Mouse (Mus musculus) liver, adult 2 months (tissue): ENCODE measurements around the gene Shisa5. TPM values are rescaled to one million over a fixed set of nuclear protein-coding genes. Genes with fewer than 3 reads are reported as not detected.
A peak's percentile ranks its signal among the peaks of the same experiment; 100 is the strongest.

Experiments used
- DNase-seq: peaks from one replicate; pipeline ENCODE4 v3.0.0-alpha.2; 2011; ENCODE audit warnings: low read depth, low spot score; ENCODE audit errors: extremely low read depth
- H3K27ac ChIP-seq: fragments of 200-500 bp; replicated peaks from 2 replicates; pipeline ENCODE4 v1.5.1; 2012; ENCODE audit warnings: low read depth, mild to moderate bottlenecking, control low read depth, inconsistent platforms, low read length; ENCODE audit not compliant: insufficient read depth
- H3K27me3 ChIP-seq: fragments of 200-500 bp; 2 replicates; pipeline ENCODE4 v1.6.1; 2012; ENCODE audit warnings: mild to moderate bottlenecking, moderate library complexity, low read length, inconsistent platforms; ENCODE audit not compliant: control insufficient read depth, insufficient read depth
- H3K36me3 ChIP-seq: fragments of 200-500 bp; 2 replicates; pipeline ENCODE4 v1.6.1; 2012; ENCODE audit warnings: low read length, inconsistent platforms; ENCODE audit not compliant: control insufficient read depth, insufficient read depth
- H3K4me1 ChIP-seq: fragments of 200-500 bp; 2 replicates; pipeline ENCODE4 v1.6.1; 2011; ENCODE audit warnings: low read length; ENCODE audit not compliant: control insufficient read depth, insufficient read depth
- H3K4me3 ChIP-seq: fragments of 200-500 bp; 2 replicates; pipeline ENCODE4 v1.5.1; 2011; ENCODE audit warnings: low read depth, mild to moderate bottlenecking, control low read depth, low read length, moderate library complexity; ENCODE audit not compliant: insufficient read depth
- H3K79me2 ChIP-seq: fragments of 200-500 bp; 2 replicates; pipeline ENCODE4 v1.6.1; 2012; ENCODE audit warnings: inconsistent platforms, mild to moderate bottlenecking, low read length, moderate library complexity; ENCODE audit not compliant: control insufficient read depth, insufficient read depth
- H3K9ac ChIP-seq: fragments of 200-500 bp; 2 replicates; pipeline ENCODE4 v1.6.1; 2012; ENCODE audit warnings: low read depth, mild to moderate bottlenecking, control low read depth, inconsistent platforms, low read length
- CTCF ChIP-seq: fragments of 200-500 bp; IDR thresholded peaks from 2 replicates; pipeline ENCODE4 v1.5.1; 2011; ENCODE audit warnings: low read depth, low read length, control low read depth
- POLR2A ChIP-seq: fragments of 200-500 bp; IDR thresholded peaks from 2 replicates; pipeline ENCODE4 v1.6.1; 2011; ENCODE audit warnings: low read length, control low read depth; ENCODE audit not compliant: insufficient read depth; ENCODE audit errors: extremely low read depth
- WGBS: fragments of 180-500 bp; shearing (Covaris S2); methylation state at CpG from one replicate; pipeline ENCODE4 v1.1.7; 2018; 5-methylcytosine and 5-hydroxymethylcytosine counted together
- polyA plus RNA-seq: library from polyadenylated mRNA; depleted of rRNA; stranded (reverse); fragments of >200 nt; gene quantifications from 2 replicates; pipeline ENCODE4 v1.2.3, GENCODE M21; 2012; rRNA removed
- total RNA-seq: library from RNA; depleted of rRNA; stranded (reverse); fragments of >200 nt; gene quantifications from 2 replicates; pipeline ENCODE4 v1.2.3, GENCODE M21; 2014; rRNA removed

The Shisa5 gene
- total RNA-seq (20.8 and 23.8 TPM in 2 replicates), polyA plus RNA-seq (144 and 205 TPM in 2 replicates)

- H3K27ac ChIP-seq = peak within 1 kb of the TSS; percentile 80
- H3K27me3 ChIP-seq = peaks cover 6% of the 10 kb centered on the region; the same call in 1 of the 2 replicates
- no peaks in the 10 kb centered on the region for H3K36me3 ChIP-seq
- peak within 1 kb of the TSS; percentile 95 for H3K4me3 ChIP-seq
- TF ChIP-seq POLR2A (0 out of 2 replicates have a peak, but pooled peaks have one; percentile 42), CTCF (no peak)
- 6% methylated on average over 40 of the region's 40 CpGs for WGBS
- DNase-seq = no peak
- peak within 1 kb of the TSS; percentile 93 for H3K9ac ChIP-seq
- no peaks in the 10 kb centered on the region; the same call in 1 of the 2 replicates for H3K4me1 ChIP-seq
- no peaks in the 10 kb centered on the region for H3K79me2 ChIP-seq
Measured at GRCm38 (mm10) chr9:109038086-109038895, at the start of gene Shisa5. Gene Shisa5 (plus strand): TSS chr9:109038565.

GRCm38 (mm10) chr9:108989802-108990461 lies 48.4 kb upstream of the Shisa5 start:
- Histone ChIP-seq H3K9ac (no peak overlapping the region), H3K4me1 (no peaks in the 10 kb centered on the region), H3K79me2 (no peaks in the 10 kb centered on the region), H3K4me3 (no peak overlapping the region), H3K27ac (no peak overlapping the region), H3K27me3 (no peaks in the 10 kb centered on the region), H3K36me3 (no peaks in the 10 kb centered on the region)
- no peak for DNase-seq
- TF ChIP-seq CTCF = no peak
- TF ChIP-seq POLR2A = no peak
- WGBS = 79% methylated on average over 4 of the region's 4 CpGs

GRCm38 (mm10) chr9:108990462-108990820 lies 47.9 kb upstream of the Shisa5 start:
- H3K9ac ChIP-seq = no peak overlapping the region
- no peak overlapping the region for H3K27ac ChIP-seq
- H3K79me2 ChIP-seq = no peaks in the 10 kb centered on the region
- no peaks in the 10 kb centered on the region for H3K4me1 ChIP-seq
- DNase-seq = no peak
- no peaks in the 10 kb centered on the region for H3K36me3 ChIP-seq
- no peak for TF ChIP-seq POLR2A
- WGBS = 85% methylated on average over 7 of the region's 7 CpGs
- H3K4me3 ChIP-seq = no peak overlapping the region
- H3K27me3 ChIP-seq = no peaks in the 10 kb centered on the region

DNA sequence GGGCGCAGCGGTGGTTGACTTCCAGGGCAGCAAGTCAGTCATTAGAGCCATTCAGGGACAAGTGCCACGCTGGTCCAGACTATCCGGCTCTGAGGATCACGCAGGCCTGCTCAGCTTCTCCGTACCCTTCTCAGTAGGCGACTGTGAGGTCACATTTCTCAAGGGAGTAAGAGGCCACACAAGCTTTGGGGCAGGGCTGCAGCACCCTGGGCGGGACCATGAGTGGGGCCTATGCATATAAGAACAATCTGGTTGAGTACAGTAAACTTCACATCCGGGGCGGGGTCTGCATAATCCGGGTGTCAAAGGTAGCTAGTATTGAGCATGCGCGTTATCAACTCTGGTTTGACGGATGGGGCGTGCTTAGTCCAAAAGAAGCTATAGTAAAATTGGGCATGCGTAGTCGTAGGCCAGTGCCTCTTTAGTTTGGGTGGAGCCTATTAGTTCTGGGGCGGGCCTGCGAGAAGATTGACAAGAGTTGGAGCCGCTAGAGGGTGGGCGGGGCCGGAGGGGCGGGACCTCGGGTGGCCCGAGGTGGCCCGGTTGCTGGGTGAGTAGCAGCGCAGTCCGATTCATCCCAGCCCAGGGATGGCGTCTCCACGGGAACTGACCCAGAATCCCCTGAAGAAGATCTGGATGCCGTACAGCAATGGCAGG lies 46.8 kb upstream of the Shisa5 start, which contains the start of gene Pfkfb4:
Gene Pfkfb4 (plus strand): TSS at position 351 of the 657 bp plus-strand sequence.
- TF ChIP-seq CTCF (no peak), POLR2A (peak; percentile 73; the same call in 1 of the 2 replicates)
- H3K9ac ChIP-seq = peak within 1 kb of the TSS; percentile 59
- peak; percentile 98 for DNase-seq
- H3K36me3 ChIP-seq = no peaks in the 10 kb centered on the region
- H3K27me3 ChIP-seq = no peaks in the 10 kb centered on the region
- WGBS = 2% methylated on average over 31 of the region's 31 CpGs
- H3K4me1 ChIP-seq = no peaks in the 10 kb centered on the region
- H3K27ac ChIP-seq = peak within 1 kb of the TSS; percentile 41
- H3K79me2 ChIP-seq = no peaks in the 10 kb centered on the region
- peak within 1 kb of the TSS; percentile 74 for H3K4me3 ChIP-seq

- WGBS = 22% methylated on average over 18 of the region's 18 CpGs
- Histone ChIP-seq H3K9ac (peak overlapping the region; percentile 59), H3K27me3 (no peaks in the 10 kb centered on the region), H3K27ac (no peak overlapping the region), H3K79me2 (no peaks in the 10 kb centered on the region), H3K4me3 (peak overlapping the region; percentile 74), H3K36me3 (no peaks in the 10 kb centered on the region), H3K4me1 (no peaks in the 10 kb centered on the region)
- TF ChIP-seq POLR2A (no peak), CTCF (no peak)
- no peak for DNase-seq
Measured at GRCm38 (mm10) chr9:108992085-108992469, 46.3 kb upstream of the Shisa5 start.
